Mouse (Mus musculus) heart, postnatal 10 days (tissue): ENCODE results near the gene Recql5. TPM values are rescaled to one million over a fixed set of nuclear protein-coding genes. Genes with fewer than 3 reads are reported as not detected.
A peak's percentile ranks its signal among the peaks of the same experiment; 100 is the strongest.

Experiments used
- DNase-seq, 2 experiments: peaks; one replicate each; pipeline ENCODE4 v3.0.0; 2021
- intact Hi-C: fragments of 180-260 bp; cut with DNase I; formaldehyde crosslinking; loops from one replicate; pipeline ENCODE4 v1.15.1; 2025
- total RNA-seq, 2 experiments: library from RNA; stranded (reverse); gene quantifications; 2 replicates each; pipeline ENCODE4 v1.2.3; 2021

Recql5 gene
- 10 to 100 TPM in 1 of 2 experiments, 1 to 10 TPM in 1; 8.3 to 10.9 TPM for total RNA-seq

GRCm38 (mm10) chr11:115933108-115933746, at the start of gene Recql5, which contains the start of gene Sap30bp:
Gene Recql5, minus strand, starts transcription at chr11:115933477.
Gene Sap30bp, plus strand, starts transcription at chr11:115933282.
- intact Hi-C loops: no loop called here
- DNase-seq: peak; percentile 98 to 99

DNA sequence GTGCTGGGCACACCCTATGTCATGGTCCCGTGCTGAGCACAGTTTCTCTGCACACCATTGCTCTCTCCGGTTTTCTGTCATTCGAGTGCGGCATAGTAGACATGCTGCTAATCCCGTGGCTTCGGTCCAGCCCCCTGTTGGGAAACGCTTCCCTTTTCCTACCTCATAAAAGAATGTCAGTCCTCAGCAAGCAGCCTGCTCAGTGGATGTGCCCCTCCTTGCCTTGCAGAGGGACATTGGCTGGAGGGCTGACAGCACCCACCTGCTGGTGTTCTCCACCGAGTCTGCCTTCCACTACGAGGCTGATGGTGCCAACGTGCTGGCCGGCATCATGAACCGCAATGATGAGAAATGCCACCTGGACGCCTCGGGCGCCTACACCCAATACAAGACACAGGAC, 49.2 kb upstream of the Recql5 start:
- intact Hi-C loops: no loop called here
- DNase-seq: no peak

DNA sequence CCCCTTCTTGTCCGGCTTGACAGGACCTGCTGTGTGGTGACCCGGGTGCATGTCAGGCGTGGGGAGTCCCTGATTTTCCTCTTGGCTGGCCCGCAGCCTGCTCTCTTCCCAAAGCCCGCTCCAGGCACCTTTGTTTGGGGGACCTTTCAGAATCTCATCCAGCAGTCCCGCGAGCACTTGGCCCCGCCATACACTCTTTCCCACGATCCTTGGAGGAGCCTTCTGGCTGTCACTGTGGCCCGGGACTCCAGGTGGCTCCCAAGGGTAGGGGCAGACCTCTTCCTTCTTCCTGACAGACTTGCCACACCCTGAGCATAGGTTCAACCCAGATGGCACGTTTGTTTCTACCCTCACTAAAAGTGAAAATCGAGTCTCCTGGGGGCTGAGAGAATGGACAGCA, 42.3 kb upstream of the Recql5 start:
- intact Hi-C loops: no loop called here
- DNase-seq: no peak

GRCm38 (mm10) chr11:115975083-115975420, 41.8 kb upstream of the Recql5 start:
- no peak for DNase-seq
- intact Hi-C loops: no loop called here

GRCm38 (mm10) chr11:115974309-115975082, 41.2 kb upstream of the Recql5 start, which contains the start of gene Itgb4:
Gene Itgb4, plus strand, starts transcription at chr11:115974709.
- peak in 1 of 2 experiments; percentile 32 for DNase-seq
- intact Hi-C loops: no loop called here

DNA sequence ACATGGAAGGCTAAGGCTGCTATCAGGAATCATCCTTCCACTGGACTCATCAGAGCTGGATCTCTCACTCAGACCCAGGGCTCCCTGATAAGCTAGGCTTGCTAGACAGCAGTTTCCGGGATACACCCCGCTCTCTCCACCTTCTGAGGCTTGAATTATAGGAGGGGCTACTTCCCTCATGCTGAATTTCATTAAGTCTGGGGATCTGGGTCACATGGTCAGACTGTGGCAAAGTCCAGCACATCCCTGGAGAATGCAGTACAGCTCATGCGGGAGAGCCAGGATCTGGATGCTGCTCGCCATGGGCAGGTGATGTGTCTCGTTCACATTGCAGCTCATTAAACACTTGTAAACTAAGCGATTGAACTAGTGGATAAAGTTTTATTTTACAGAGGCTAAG, 37.7 kb upstream of the Recql5 start:
- intact Hi-C loops: no loop called here
- no peak for DNase-seq

GRCm38 (mm10) chr11:115970006-115970673, 36.9 kb upstream of the Recql5 start:
- intact Hi-C loops: no loop called here
- no peak for DNase-seq

DNA sequence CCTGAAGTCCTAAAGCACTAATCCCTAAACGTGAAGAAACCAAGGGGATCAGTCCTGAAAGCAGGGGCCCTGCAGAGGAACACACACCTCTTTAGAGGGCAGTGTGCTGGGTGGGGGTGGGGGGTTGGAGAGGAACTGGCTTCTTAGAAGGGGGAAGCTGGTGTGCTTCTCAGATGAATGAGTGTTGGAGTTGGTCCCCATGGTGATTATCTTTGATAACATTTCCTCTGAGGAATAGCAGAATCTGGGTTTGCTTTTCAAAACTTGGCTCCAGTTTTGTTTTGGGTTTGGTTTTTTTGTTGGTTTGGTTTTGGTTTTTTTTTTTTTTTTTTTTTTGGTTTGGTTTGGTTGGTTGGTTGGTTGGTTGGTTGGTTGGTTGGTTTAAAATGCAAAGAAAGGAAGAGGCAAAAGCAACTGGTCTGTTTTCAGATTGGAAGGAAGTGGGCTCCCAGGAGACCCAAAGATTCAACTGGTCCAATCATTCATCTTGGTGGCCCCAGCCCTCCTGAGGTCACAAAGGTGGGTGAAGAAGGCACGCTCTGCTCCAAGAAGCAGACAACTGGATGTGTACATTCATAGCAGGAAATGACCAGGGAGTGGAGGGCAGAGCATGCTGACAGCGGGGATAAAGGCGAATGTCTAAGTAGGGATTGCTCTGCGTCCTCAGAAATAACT, 35.6 kb upstream of the Recql5 start:
- no peak for DNase-seq
- intact Hi-C loops: no loop called here

- intact Hi-C loops: no loop called here
- DNase-seq: peak in 1 of 2 experiments; percentile 45
These were observed 31.8 kb upstream of the Recql5 start for GRCm38 (mm10) chr11:115964977-115965604.

GRCm38 (mm10) chr11:115962651-115963412, 29.6 kb upstream of the Recql5 start:
- intact Hi-C loops: no loop called here
- no peak for DNase-seq

DNA sequence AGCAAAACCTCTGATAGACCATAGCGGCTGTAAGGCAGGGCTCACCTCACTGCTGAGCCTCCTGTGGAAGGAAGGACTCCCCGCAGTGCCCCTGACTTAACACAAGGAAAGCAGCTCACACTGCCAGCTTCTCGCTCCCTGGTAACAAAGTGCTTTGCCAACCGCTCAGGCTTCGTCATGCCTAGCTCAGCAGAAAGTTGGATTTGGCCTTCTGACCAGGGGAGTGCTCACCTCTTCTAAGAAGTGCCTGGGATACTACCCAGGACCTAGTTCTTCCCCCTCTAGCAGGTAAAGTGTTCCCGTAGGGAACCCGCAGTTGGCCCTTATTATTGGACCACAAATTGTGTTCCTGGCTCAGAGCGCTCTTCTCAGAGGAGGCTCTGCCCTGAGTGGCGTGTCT, 25.7 kb upstream of the Recql5 start:
- DNase-seq: no peak
- intact Hi-C loops: no loop called here

DNA sequence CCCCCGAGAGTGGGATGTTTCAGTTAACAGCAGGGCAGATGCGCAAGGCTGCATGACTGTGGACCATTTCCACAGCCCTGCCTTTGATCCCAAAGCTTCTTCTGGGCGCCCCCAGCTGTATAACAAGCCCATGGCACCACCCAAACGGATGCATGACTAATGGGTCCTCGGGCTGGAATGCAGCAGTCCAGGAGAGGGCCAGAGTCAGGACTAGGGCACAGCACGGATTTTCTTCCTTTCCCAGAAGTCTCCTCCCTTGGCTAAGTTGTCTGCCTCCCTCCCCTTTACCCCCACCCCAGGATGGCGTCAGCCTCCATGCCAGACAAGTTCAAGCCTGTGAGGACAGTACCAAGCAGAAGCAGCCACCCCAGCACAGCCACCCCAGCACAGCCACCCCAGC, 24.7 kb upstream of the Recql5 start:
- intact Hi-C loops: no loop called here
- no peak for DNase-seq

DNA sequence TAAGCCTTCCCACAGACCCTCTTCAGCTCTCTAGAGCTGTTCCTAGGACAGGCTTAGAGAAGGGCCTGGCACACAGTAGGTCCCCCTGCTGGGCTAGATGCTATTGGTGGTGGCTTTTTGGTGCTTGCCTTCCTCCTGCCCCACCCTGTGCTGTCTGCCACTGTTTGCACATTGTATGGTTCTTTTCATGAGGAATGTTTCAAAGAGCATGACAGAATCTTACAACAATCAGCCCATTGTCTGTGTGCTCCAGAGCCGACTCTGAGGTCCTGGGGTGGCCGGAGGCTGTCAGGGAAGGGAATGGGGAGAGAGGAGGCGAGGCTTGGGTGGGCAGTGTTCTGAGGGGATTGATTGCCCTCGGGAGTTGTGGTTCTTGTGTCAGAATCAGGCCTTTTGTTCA, 23.2 kb upstream of the Recql5 start:
- DNase-seq: no peak
- intact Hi-C loops: no loop called here

- intact Hi-C loops: no loop called here
- no peak for DNase-seq
These were observed 22.1 kb upstream of the Recql5 start for GRCm38 (mm10) chr11:115955195-115955858.

DNA sequence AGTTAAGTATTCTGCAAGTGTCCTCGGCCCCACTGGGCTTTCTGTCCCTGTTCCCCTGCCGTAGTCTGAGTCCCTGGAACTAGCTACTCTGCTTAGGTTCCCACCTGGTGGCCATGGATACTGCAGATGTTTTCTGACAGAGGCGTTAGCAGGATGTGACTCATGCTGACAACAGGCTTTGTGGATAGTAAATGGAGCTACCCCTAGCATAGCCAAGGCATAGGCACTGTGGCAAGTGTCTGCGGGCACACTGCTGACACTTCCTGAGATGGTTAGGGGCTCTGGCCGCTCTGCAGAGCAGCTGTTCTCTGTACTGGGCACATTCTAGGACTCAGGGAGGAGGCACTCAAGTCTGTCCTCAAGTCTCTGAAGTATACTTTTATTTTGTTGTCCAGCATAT, 21.4 kb upstream of the Recql5 start:
- intact Hi-C loops: no loop called here
- no peak for DNase-seq

GRCm38 (mm10) chr11:115950719-115951118, 17.4 kb upstream of the Recql5 start:
- intact Hi-C loops: no loop called here
- no peak for DNase-seq

GRCm38 (mm10) chr11:115948316-115948715, 15.0 kb upstream of the Recql5 start:
- intact Hi-C loops: no loop called here
- no peak for DNase-seq

DNA sequence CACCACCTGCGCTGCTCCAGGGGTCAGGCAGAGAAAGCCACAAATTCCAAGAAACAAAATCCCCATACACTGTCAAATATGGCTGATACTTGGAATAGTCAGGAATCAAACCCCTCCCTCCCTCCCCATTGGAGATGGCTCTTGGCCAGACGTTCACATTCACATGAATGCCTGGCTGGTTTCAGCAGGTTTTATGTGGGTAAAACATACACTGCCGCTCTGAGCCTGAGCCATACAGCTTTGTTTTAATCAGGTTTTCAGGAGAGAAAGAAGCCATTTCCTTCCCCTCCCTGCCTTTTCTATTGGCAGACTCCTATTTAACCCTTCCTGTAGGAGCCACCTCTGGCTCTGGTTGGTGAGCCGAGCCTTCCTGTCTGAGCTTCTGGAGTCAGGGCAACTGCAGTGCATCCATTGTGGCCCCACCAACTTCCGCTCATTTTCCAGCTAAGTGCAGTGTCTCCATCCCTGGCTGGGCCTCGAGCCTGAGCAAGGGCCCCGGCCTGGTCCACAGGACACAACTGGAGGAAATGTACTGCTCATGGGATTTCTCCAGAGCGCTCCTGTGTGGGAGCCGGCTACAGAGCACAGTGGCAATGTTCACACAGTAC, 13.0 kb upstream of the Recql5 start:
- DNase-seq: peak in 1 of 2 experiments; percentile 34
- intact Hi-C loops: no loop called here

DNA sequence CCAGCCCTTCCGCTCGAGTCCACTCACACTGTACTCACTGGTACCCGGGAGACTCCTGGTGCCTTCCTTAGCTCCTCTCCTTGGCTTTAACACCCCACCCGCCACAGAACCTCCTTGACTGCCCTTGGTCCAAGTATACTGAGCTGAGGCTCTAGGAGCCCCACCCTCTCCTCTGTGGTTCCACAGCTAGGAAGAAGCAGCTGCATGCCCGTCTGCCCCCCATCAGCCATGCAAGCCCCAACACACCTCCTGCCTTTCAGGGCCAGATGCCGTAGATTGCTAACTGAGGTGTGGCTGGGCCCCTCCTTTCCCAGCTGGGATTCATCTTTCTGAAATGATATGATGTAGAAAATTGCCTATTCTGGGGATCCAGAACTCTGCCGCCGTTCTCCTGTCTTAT, 12.0 kb upstream of the Recql5 start:
- intact Hi-C loops: no loop called here

More for the DNA sequence above, 12.0 kb upstream of the Recql5 start:
- no peak for DNase-seq
